Mouse (Mus musculus) megakaryocyte, embryonic 14.5 days (primary cell): ENCODE results near the gene Cnmd.

Experiments
- FLI1 ChIP-seq: IDR thresholded peaks from 2 replicates; pipeline ENCODE4 v1.6.1; 2012; ENCODE audit warnings: low read length, inconsistent platforms, mixed read lengths
- GATA1 ChIP-seq: IDR thresholded peaks from 3 replicates; pipeline ENCODE4 v1.6.1; 2012; ENCODE audit warnings: mixed read lengths, low read length, inconsistent platforms, borderline replicate concordance

GRCm38 (mm10) chr14:79633196-79633595 lies 28.8 kb downstream of the Cnmd start:
- no peak for TF ChIP-seq GATA1
- no peak for TF ChIP-seq FLI1
